Mouse (Mus musculus) adrenal gland, postnatal 36 days (tissue): Measurements from ENCODE around the gene Rsad2. TPM values are rescaled to one million over a fixed set of nuclear protein-coding genes. Genes with fewer than 3 reads are reported as not detected.

Experiments
- DNase-seq, 2 experiments: peaks; one replicate each; pipeline ENCODE4 v3.0.0; 2021; ENCODE audit warnings: mixed read lengths in 1 of 2
- microRNA-seq: library from miRNA; unstranded; fragments of <30 nt; microRNA quantifications from one replicate; pipeline ENCODE4 v1.2.0, GENCODE M21; 2021
- total RNA-seq, 2 experiments: library from RNA; stranded (reverse); gene quantifications; 2 replicates each; pipeline ENCODE4 v1.2.3; 2021

Gene Rsad2
- total RNA-seq, 2 experiments from 2014 or later: 17.5 to 31.9 TPM

- DNase-seq: no peak
These were observed 55.0 kb downstream of the Rsad2 start for GRCm38 (mm10) chr12:26401254-26401653.

GRCm38 (mm10) chr12:26400762-26401161 lies 55.5 kb downstream of the Rsad2 start:
- DNase-seq: no peak

GRCm38 (mm10) chr12:26399391-26399790 lies 56.9 kb downstream of the Rsad2 start:
- DNase-seq: no peak

- DNase-seq: peak; percentile 42 to 60
These were observed 57.7 kb downstream of the Rsad2 start for GRCm38 (mm10) chr12:26398597-26398996.

GRCm38 (mm10) chr12:26394485-26395470 lies 61.5 kb downstream of the Rsad2 start:
- no peak for DNase-seq

GRCm38 (mm10) chr12:26393291-26393690 lies 63.0 kb downstream of the Rsad2 start:
- DNase-seq: no peak

Small RNAs within 50 kb of the gene (microRNA-seq; reads per million reads assigned to microRNA genes)
- 55.2 reads per million, percentile 45 among the genes with 10 or more reads in this experiment for gene Mir6538

Other genes starting within 250 kb of the Rsad2 start
- 10 to 100 TPM; 20.9 to 23.6 TPM for gene Rnf144a, start 41.2 kb downstream of the Rsad2 start, total RNA-seq
- 10 to 100 TPM; 12.4 to 24.0 TPM for gene Cmpk2, start 12.8 kb upstream of the Rsad2 start, total RNA-seq